Mouse (Mus musculus) liver (tissue): ENCODE data around the gene Trex2.
"Not testable (repeated sequence)": the region's sequence is repeated elsewhere in the genome, so short reads cannot be mapped to it uniquely, and the experiment has no call there.

ENCODE experiments used
- DNase-seq: peaks from one replicate; pipeline ENCODE4 v3.0.0-alpha.2; 2020; ENCODE audit warnings: mixed read lengths

Trex2 gene

GRCm38 (mm10) chrX:73412767-73413166 is 22.4 kb downstream of the Trex2 start:
- DNase-seq, result no peak

DNA sequence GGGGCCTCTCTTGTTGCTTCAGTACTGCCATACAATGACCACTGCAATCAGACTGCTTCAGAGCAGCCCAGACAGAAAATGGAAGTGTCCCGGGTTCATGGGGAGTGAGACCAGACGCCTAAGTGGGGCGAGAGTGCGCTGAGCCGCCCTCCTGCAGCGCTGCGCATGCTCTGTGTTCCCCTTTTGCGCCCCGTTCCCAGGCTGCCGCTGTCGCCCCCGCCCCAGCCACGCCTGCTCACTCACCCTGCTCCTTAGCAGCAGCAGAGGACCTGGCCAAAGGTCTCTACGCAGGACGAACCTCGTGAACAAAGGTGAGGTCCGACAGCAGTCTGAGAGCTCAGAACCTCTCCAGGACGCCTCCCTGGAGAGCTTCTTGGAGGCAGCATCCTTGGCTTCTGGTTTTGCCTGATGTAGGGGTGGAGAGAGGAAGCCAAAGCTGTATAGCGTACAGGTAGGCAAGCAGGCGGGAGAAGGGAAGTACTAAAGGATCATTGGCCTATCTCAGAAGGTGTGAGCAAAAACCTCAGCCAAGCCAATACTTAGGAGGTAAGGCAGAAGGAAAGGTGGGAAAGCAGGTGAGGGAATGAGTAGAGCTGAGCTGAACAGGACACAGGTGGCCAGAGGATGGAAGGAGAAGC is 24.1 kb downstream of the Trex2 start, which contains the start of gene Zfp92:
Gene Zfp92, plus strand, starts transcription at position 217 of the 638 bp plus-strand sequence.
- DNase-seq, result no peak

DNA sequence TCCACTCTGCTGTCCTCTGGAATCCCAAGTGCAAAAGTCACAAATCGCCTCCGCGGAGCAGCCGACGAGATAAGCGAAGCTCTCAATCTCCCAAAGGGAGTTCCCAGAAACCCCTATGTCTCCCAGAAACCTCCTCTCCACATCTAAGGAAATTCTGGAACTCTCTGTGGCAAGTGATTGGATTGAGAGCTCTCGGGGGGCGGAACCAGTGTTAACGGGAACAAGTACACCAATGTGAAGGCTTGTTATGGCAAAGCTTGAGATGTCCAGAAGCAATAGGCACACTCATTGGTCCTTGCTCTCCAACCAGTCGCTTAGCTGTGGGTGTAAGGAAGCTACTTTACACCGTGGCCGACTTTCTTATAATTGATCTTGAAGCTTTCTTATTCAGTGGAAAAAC is 33.5 kb downstream of the Trex2 start:
- no peak for DNase-seq

DNA sequence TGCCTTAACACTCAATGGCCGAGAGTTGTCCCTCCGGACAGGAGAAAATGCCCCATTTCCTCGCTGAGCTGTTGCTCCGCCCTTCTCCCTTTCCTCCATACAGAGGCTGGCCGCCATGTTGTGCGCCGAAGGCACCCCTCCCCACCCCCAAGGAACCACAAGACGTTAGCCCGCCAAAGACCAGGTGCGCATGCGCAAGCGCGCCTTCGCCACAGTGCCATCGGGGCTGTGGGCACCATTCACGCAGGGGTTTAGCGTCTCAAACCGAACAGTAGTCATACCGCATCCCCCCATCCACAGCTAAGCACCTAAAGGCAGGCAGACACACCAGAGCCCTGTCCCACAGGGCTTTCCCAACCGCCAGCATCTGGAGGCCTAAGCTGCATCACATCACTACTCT is 34.2 kb downstream of the Trex2 start:
- no peak for DNase-seq

DNA sequence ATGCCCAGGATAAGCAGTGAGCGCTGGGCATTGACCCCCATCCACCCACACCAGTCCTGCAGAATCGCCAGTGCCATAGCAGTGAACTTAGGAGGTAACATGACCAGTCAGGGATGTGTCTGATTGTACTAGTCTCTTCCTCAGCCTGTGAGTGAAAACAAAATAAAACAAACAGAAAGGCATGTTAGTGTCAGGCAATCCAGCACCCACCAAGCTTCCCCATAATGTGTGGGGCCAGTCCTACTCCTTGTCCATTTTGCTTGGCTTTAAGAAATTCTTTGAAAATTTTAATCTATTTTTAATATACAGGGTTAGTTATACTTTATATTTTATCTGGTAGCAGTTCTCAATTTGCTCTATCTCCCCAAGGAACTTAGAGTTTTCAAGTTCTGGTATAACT is 36.5 kb downstream of the Trex2 start, which contains the start of gene Gm18336:
Gene Gm18336, minus strand, starts transcription at position 101 of the 400 bp plus-strand sequence.
- DNase-seq, result not testable (repeated sequence)

DNA sequence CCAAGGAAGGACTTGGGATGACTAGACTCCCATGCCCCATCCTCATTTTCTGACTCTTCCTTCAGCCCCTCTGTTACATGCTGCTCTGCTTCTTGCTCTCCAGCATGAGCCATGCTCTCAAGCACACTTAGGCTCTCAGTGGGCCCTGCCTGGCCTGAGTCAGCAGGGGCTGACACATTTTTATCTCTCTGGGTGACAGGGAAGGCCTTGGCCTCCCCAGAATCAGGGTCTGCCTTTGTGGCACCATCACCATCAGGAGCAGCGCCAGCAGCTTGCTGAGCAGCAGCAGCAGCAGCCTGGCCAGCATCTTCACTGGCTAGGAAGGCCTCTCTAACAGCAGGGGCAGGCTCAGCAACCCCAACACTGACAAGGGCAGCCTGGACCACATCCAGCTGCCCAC is 38.7 kb downstream of the Trex2 start:
- no peak for DNase-seq

DNA sequence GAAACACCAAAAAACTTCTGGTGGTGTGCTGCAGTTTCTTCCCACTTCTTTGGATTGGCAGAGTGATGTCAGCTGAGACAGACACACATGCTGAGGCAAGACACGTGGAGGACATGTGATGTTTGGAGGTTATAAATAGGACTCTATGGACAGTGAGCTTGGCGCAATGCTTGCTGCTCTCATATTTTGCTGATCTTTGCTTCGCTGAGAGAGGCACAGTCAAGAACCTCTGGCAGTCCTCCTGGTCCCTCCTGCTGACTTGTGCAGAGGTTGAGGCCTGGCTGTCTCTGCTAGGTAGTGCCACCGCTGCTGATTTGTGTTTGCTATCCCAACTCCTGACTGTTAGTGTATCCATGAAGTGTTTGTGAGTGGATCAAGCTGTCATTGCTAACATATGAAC is 43.7 kb downstream of the Trex2 start:
- DNase-seq, result no peak

GRCm38 (mm10) chrX:73384924-73385323 is 50.2 kb downstream of the Trex2 start:
- DNase-seq, result no peak

DNA sequence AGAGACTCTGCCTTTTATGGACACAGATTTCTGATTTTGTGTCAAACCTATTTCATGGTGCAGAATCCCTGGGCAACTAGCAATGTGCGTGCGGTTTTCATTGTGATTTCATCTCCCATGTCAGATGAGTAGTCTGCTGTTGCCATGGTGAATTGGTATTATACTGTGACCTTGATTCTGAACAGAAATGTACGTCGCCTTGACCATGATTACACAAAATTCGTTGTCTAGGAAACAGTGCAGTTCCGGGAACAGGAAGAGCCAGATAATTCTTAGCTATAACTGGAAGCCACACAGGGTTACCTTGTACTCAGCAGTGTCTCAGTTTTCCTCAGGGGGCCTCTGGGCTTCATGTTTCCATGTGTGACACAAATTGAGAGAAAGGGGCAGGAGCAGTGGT is 50.7 kb downstream of the Trex2 start:
- DNase-seq, result no peak
